Mouse (Mus musculus) G1E (cell line): Measurements from ENCODE around the gene Gfod1. TPM values are rescaled to one million over a fixed set of nuclear protein-coding genes. Genes with fewer than 3 reads are reported as not detected.

Experiments used
- ATAC-seq: 2 replicates; pipeline ENCODE4 v1.8.0; 2016; ENCODE audit warnings: mild to moderate bottlenecking; ENCODE audit not compliant: insufficient number of reproducible peaks, poor library complexity, low FRiP score, severe bottlenecking; ENCODE audit errors: extremely low read depth
- DNase-seq: peaks from one replicate; pipeline ENCODE4 v3.0.0; 2012; ENCODE audit warnings: low spot score
- H3K27me3 ChIP-seq: 2 replicates; pipeline ENCODE4 v1.6.1; 2012; ENCODE audit warnings: mild to moderate bottlenecking, low read length, inconsistent platforms; ENCODE audit not compliant: insufficient read depth
- H3K36me3 ChIP-seq: replicated peaks from 2 replicates; pipeline ENCODE3; 2012; ENCODE audit warnings: mild to moderate bottlenecking, inconsistent platforms
- H3K4me1 ChIP-seq: 2 replicates; pipeline ENCODE4 v1.6.1; 2012; ENCODE audit warnings: low read depth, low read length, inconsistent platforms, mixed read lengths; ENCODE audit not compliant: insufficient read depth
- H3K4me3 ChIP-seq: 2 replicates; pipeline ENCODE4 v1.5.1; 2012; ENCODE audit warnings: low read depth, mild to moderate bottlenecking, inconsistent platforms, low read length, moderate library complexity, mixed read lengths
- H3K9me3 ChIP-seq: replicated peaks from 2 replicates; pipeline ENCODE4 v1.6.1; 2012; ENCODE audit warnings: inconsistent platforms
- CTCF ChIP-seq: IDR thresholded peaks from 2 replicates; pipeline ENCODE4 v1.5.1; 2012; ENCODE audit warnings: low read depth, low read length, inconsistent platforms, mixed read lengths
- GATA1 ChIP-seq: IDR thresholded peaks from 2 replicates; pipeline ENCODE4 v1.6.1; 2012; ENCODE audit warnings: borderline replicate concordance, low read length, inconsistent platforms, mixed read lengths
- GATA2 ChIP-seq: IDR thresholded peaks from 2 replicates; pipeline ENCODE4 v1.6.1; 2012; ENCODE audit warnings: low read depth, low read length, inconsistent platforms, borderline replicate concordance
- POLR2AphosphoS5 ChIP-seq: IDR thresholded peaks from 2 replicates; pipeline ENCODE4 v1.6.1; 2012; ENCODE audit warnings: low read depth, low read length, inconsistent platforms; ENCODE audit not compliant: insufficient replicate concordance
- TAL1 ChIP-seq: conservative IDR thresholded peaks from 2 replicates; pipeline ENCODE4 v1.6.1; 2012; ENCODE audit warnings: low read depth, low read length, inconsistent platforms, mixed read lengths
- polyA plus RNA-seq: library from polyadenylated mRNA; stranded (reverse); fragments of >175 nt; gene quantifications from 2 replicates; pipeline ENCODE4 v1.2.3, GENCODE M21; 2012
- total RNA-seq, 2 experiments: library from RNA; stranded (forward) in 1 of 2; stranded (reverse) in 1 of 2; fragments of 200-1000 nt in 1 of 2; fragments of >200 nt in 1 of 2; fragmentation: Nextera tagmentation in 1 of 2; gene quantifications; 2 replicates each; pipeline ENCODE4 v1.2.3; 2014 to 2017

The Gfod1 gene
- total and polyA plus RNA-seq, 3 experiments, result 0.22 to 1.1 (median 0.49) TPM

DNA sequence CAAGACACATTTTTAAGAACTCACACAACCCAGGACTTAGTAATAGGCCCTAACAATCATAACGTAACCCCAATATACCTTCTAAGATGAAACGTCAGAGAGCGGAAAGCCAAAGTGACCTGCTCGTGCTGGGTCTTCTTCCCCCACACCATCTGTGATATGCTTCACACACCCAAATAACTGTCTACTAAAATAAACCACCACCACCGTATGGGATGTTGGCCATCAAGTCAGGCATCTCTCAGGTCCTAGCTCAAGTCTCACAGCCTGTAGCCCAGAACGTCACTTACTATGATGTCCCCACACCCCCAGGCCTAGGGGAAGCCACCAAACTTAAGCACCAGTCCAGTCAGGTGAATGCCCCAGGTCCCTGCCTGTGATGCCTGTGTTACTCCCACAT is 55.6 kb downstream of the Gfod1 start:
- ATAC-seq (no peak), DNase-seq (no peak)
- Histone ChIP-seq H3K4me1 (peaks cover 76% of the 10 kb centered on the region), H3K36me3 (no peaks in the 10 kb centered on the region), H3K27me3 (peaks cover 38% of the 10 kb centered on the region), H3K9me3 (no peaks in the 10 kb centered on the region), H3K4me3 (no peak overlapping the region)
- TF ChIP-seq POLR2AphosphoS5 (no peak), CTCF (no peak), GATA2 (no peak), TAL1 (no peak), GATA1 (no peak)

DNA sequence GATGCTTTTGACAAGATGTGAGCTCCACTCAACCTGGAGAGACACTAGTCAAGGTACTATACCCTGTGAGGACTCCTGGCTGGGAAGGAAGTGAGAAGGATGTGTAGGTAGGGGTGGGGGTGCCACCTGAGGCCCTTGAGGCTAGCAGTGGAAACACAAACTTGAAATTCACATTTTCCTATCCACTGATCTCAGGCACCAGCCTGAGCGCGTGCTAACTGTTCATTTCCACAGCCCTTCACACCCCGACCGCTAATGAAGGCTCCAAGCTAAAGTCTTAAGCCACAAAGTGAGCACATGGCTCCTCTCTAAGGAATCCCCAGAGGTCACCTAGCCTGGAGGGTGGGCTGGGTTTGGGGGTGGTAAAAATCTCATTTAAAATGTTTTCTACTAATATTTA is 57.1 kb downstream of the Gfod1 start:
- no peaks in the 10 kb centered on the region for H3K36me3 ChIP-seq
- no peak for DNase-seq
- TF ChIP-seq TAL1, result no peak
- TF ChIP-seq GATA2, result no peak
- TF ChIP-seq CTCF, result no peak
- peaks cover 82% of the 10 kb centered on the region for H3K4me1 ChIP-seq
- H3K27me3 ChIP-seq, result peaks cover 32% of the 10 kb centered on the region
- H3K4me3 ChIP-seq, result no peak overlapping the region
- no peaks in the 10 kb centered on the region for H3K9me3 ChIP-seq
- ATAC-seq, result no peak

DNA sequence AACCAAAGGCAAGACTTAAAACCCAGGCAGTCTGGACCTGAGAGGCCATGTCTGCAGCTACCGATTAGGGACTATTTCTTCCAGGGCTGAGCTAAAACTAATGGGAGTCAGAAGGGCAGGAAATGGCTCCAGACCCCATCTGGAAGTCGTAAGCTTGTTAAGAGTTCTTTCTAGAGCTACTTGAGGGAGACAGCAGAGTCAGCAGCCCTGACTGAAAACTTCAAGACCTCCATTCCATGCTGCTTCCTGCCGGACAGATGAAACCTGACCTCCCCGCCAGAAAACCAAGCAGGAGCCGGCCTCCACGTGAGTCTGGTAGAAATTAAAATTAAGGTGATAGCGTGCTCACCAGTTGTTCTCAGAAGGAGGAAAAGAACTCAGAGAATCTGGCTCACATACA is 60.2 kb downstream of the Gfod1 start:
- no peak for DNase-seq
- no peak for TF ChIP-seq GATA2
- TF ChIP-seq TAL1, result no peak
- TF ChIP-seq GATA1, result no peak
- no peak for TF ChIP-seq CTCF
- TF ChIP-seq POLR2AphosphoS5, result no peak
- H3K4me1 ChIP-seq, result peaks cover 84% of the 10 kb centered on the region
- H3K4me3 ChIP-seq, result no peak overlapping the region; the same call in 1 of the 2 replicates
- H3K27me3 ChIP-seq, result peaks cover 26% of the 10 kb centered on the region
- no peaks in the 10 kb centered on the region for H3K36me3 ChIP-seq
- H3K9me3 ChIP-seq, result no peaks in the 10 kb centered on the region
- no peak for ATAC-seq

DNA sequence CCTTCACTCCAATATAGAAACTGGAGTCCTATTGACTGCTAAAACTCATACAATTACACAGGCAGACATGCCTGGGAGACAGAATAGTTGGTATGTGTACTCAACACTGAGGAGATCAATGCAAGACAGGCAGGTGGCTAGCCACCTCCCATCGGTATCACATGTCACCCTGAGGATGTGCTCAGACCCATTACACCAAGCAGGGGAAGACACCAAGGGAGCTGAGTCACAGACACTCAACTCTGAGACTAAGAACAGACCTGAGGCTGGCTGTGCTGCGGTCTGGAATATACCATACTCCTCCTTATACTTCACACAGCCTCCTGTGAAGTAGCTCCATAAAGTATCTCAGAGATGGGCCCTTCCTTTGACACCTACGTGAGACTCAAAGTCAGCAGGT is 60.7 kb downstream of the Gfod1 start:
- TF ChIP-seq TAL1 (no peak), GATA2 (no peak), POLR2AphosphoS5 (no peak), CTCF (no peak), GATA1 (no peak)
- Histone ChIP-seq H3K4me3 (no peak overlapping the region), H3K27me3 (peaks cover 25% of the 10 kb centered on the region), H3K4me1 (peaks cover 84% of the 10 kb centered on the region), H3K9me3 (no peaks in the 10 kb centered on the region), H3K36me3 (no peaks in the 10 kb centered on the region)
- ATAC-seq (peak; percentile 68), DNase-seq (no peak)

DNA sequence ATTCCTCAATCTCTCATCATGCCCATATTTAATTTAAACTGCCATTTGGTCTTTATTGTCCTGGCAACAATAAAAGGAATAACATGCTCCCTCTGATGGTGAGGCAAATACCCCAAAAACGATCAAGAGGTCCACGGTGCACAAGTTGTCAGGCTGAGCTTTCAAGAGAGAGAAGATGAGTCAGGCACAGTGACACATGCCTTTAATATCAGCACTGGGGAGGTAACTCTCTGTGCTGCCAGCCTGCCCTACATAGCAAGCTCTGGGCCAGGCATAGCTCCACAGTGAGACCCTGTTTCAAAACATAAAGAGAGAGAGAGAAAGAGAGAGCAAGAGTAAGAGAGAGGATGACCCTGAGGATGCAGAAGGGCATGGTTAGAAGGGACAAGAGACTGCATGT is 62.2 kb downstream of the Gfod1 start:
- Histone ChIP-seq H3K4me1 (peaks cover 82% of the 10 kb centered on the region), H3K36me3 (no peaks in the 10 kb centered on the region), H3K4me3 (no peak overlapping the region; the same call in 1 of the 2 replicates), H3K27me3 (peaks cover 22% of the 10 kb centered on the region), H3K9me3 (no peaks in the 10 kb centered on the region)
- DNase-seq, result no peak
- no peak for ATAC-seq
- TF ChIP-seq POLR2AphosphoS5 (no peak), GATA2 (no peak), TAL1 (no peak), CTCF (no peak), GATA1 (no peak)

DNA sequence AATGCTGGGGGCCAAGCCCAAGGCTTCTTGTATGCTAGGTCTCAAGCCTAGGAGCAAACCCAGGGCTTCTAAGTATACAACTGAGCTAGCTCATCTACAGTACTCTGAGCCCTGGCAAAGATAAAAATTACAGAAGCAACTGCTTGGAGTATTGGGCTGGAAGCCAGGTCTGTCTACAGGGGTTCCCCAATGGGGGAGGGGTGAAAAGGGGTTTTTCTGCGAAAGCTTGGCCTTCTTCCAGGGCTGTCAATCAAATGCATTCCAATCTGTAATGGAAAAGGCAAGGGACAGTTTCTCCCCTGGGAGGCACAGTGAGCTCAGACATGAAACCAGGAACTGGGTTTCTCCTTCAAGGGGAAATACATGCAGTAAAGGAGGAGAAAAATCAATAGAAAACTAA is 62.9 kb downstream of the Gfod1 start:
- DNase-seq, result no peak
- no peak for ATAC-seq

More for the DNA sequence above, 62.9 kb downstream of the Gfod1 start:
- Histone ChIP-seq H3K9me3 (no peaks in the 10 kb centered on the region), H3K4me1 (peaks cover 85% of the 10 kb centered on the region), H3K36me3 (no peaks in the 10 kb centered on the region), H3K27me3 (peaks cover 19% of the 10 kb centered on the region), H3K4me3 (no peak overlapping the region)
- no peak for TF ChIP-seq POLR2AphosphoS5
- TF ChIP-seq GATA2, result no peak
- TF ChIP-seq GATA1, result no peak
- no peak for TF ChIP-seq CTCF
- no peak for TF ChIP-seq TAL1
